Mouse (Mus musculus): ENCODE measurements around the gene Man1b1. TPM values are rescaled to one million over a fixed set of nuclear protein-coding genes. Genes with fewer than 3 reads are reported as not detected.

The Man1b1 gene
- polyA plus RNA-seq (2011; ENCODE audit: insufficient read depth, insufficient read length, low read depth, missing spikeins), result 45.6 and 57.3 TPM in 2 replicates

GRCm38 (mm10) chr2:25332286-25333160 lies at the start of gene Man1b1:
TSS of gene Man1b1 (plus strand) at chr2:25332338.
- Histone ChIP-seq H3K4me3 (ENCODE audit: low read depth, low read length) (peak within 1 kb of the TSS; percentile 90), H3K9me3 (replicated peaks; ENCODE audit: control insufficient read depth, insufficient read depth, low read length, poor library complexity, severe bottlenecking) (no peaks in the 10 kb centered on the region), H3K4me1 (ENCODE audit: control insufficient read depth, insufficient read depth, low read length) (no peaks in the 10 kb centered on the region), H3K27me3 (ENCODE audit: control insufficient read depth, insufficient read depth, low read length, poor library complexity, severe bottlenecking) (no peaks in the 10 kb centered on the region), H3K36me3 (ENCODE audit: control insufficient read depth, insufficient read depth, low read length, poor library complexity, severe bottlenecking) (peaks cover 4% of the 10 kb centered on the region), H3K9ac (ENCODE audit: low read depth, poor library complexity, severe bottlenecking) (peak within 1 kb of the TSS; percentile 61), H3K27ac (ENCODE audit: insufficient read depth, low read length) (peak within 1 kb of the TSS; percentile 35; the same call in 1 of the 2 replicates)
- TF ChIP-seq EP300 (IDR thresholded peaks at IDR 0.05; ENCODE audit: insufficient read depth, low read depth, low read length) (peak; percentile 60; the same call in 1 of the 2 replicates), CTCF (IDR thresholded peaks at IDR 0.05; ENCODE audit: low read depth, low read length) (no peak), POLR2A (IDR thresholded peaks at IDR 0.05; ENCODE audit: insufficient read depth, low read length) (peak; percentile 81)

DNA sequence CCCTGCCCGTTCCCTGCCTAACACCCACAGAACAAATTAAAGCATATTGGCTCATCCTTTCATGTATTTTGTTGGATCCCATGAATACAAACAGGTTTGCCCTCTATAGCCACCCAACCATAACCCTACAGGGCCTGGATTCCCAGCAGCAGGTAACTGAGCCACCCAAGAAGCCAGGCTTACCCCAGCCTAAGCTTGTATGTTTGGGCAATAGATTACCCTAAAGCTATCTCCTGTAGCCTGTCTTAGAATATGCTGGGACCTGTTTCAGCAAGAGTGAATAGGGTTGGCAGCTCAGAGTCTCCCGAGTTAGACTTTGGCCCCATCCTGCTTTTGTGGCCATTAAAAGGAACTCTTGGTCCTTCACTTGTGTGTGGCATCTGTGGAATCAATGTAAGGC lies 46.6 kb upstream of the Man1b1 start:
- Histone ChIP-seq H3K27ac (ENCODE audit: insufficient read depth, low read length) (no peak overlapping the region), H3K36me3 (ENCODE audit: control insufficient read depth, insufficient read depth, low read length, poor library complexity, severe bottlenecking) (peaks cover 3% of the 10 kb centered on the region), H3K4me3 (ENCODE audit: low read depth, low read length) (no peak overlapping the region), H3K9me3 (replicated peaks; ENCODE audit: control insufficient read depth, insufficient read depth, low read length, poor library complexity, severe bottlenecking) (no peaks in the 10 kb centered on the region), H3K27me3 (ENCODE audit: control insufficient read depth, insufficient read depth, low read length, poor library complexity, severe bottlenecking) (no peaks in the 10 kb centered on the region; the same call in 1 of the 2 replicates), H3K9ac (ENCODE audit: low read depth, poor library complexity, severe bottlenecking) (no peak overlapping the region), H3K4me1 (ENCODE audit: control insufficient read depth, insufficient read depth, low read length) (peaks cover 4% of the 10 kb centered on the region)
- no peak for TF ChIP-seq EP300 (IDR thresholded peaks at IDR 0.05; ENCODE audit: insufficient read depth, low read depth, low read length)
- TF ChIP-seq CTCF (IDR thresholded peaks at IDR 0.05; ENCODE audit: low read depth, low read length), result no peak
- TF ChIP-seq POLR2A (IDR thresholded peaks at IDR 0.05; ENCODE audit: insufficient read depth, low read length), result no peak

DNA sequence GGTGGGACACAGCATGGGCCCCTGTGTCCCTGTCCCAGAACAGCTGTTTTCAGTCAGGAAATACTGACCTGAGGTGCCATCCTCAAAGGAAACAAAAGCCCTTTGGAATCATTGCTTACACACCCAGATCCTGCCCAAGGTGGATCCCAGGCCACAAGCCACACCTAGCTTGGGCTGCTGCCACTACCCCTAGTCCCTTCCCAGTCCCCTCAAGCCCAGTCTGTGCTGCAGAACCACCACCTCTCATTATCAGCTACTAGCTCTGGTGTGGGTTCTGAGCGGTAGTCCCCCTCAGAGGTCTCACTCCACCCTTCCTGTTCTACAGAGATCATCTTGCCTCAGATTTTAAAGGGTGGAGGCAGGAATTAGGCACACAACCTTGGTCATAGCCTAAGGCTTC lies 45.8 kb upstream of the Man1b1 start:
- TF ChIP-seq CTCF (IDR thresholded peaks at IDR 0.05; ENCODE audit: low read depth, low read length) (no peak), POLR2A (IDR thresholded peaks at IDR 0.05; ENCODE audit: insufficient read depth, low read length) (no peak), EP300 (IDR thresholded peaks at IDR 0.05; ENCODE audit: insufficient read depth, low read depth, low read length) (no peak)
- Histone ChIP-seq H3K27ac (ENCODE audit: insufficient read depth, low read length) (no peak overlapping the region), H3K9ac (ENCODE audit: low read depth, poor library complexity, severe bottlenecking) (no peak overlapping the region), H3K4me3 (ENCODE audit: low read depth, low read length) (no peak overlapping the region), H3K36me3 (ENCODE audit: control insufficient read depth, insufficient read depth, low read length, poor library complexity, severe bottlenecking) (no peaks in the 10 kb centered on the region; the same call in none of the 2 replicates), H3K9me3 (replicated peaks; ENCODE audit: control insufficient read depth, insufficient read depth, low read length, poor library complexity, severe bottlenecking) (no peaks in the 10 kb centered on the region), H3K4me1 (ENCODE audit: control insufficient read depth, insufficient read depth, low read length) (peaks cover 4% of the 10 kb centered on the region), H3K27me3 (ENCODE audit: control insufficient read depth, insufficient read depth, low read length, poor library complexity, severe bottlenecking) (no peaks in the 10 kb centered on the region; the same call in 1 of the 2 replicates)

- H3K9ac ChIP-seq (ENCODE audit: low read depth, poor library complexity, severe bottlenecking), result no peak overlapping the region
- TF ChIP-seq EP300 (IDR thresholded peaks at IDR 0.05; ENCODE audit: insufficient read depth, low read depth, low read length) (no peak), CTCF (IDR thresholded peaks at IDR 0.05; ENCODE audit: low read depth, low read length) (no peak), POLR2A (IDR thresholded peaks at IDR 0.05; ENCODE audit: insufficient read depth, low read length) (no peak)
Observed at GRCm38 (mm10) chr2:25286837-25287636, 45.1 kb upstream of the Man1b1 start.

GRCm38 (mm10) chr2:25287927-25288649 lies 44.0 kb upstream of the Man1b1 start, which contains the start of gene Tmem210:
TSS of gene Tmem210 (plus strand) at chr2:25288145.
- H3K9ac ChIP-seq (ENCODE audit: low read depth, poor library complexity, severe bottlenecking), result no peak within 1 kb of the TSS
- no peak within 1 kb of the TSS for H3K27ac ChIP-seq (ENCODE audit: insufficient read depth, low read length)
- no peak for TF ChIP-seq EP300 (IDR thresholded peaks at IDR 0.05; ENCODE audit: insufficient read depth, low read depth, low read length)
- TF ChIP-seq CTCF (IDR thresholded peaks at IDR 0.05; ENCODE audit: low read depth, low read length), result no peak
- no peak for TF ChIP-seq POLR2A (IDR thresholded peaks at IDR 0.05; ENCODE audit: insufficient read depth, low read length)
- no peak within 1 kb of the TSS for H3K4me3 ChIP-seq (ENCODE audit: low read depth, low read length)
- peaks cover 4% of the 10 kb centered on the region for H3K4me1 ChIP-seq (ENCODE audit: control insufficient read depth, insufficient read depth, low read length)
- H3K27me3 ChIP-seq (ENCODE audit: control insufficient read depth, insufficient read depth, low read length, poor library complexity, severe bottlenecking), result peaks cover 11% of the 10 kb centered on the region; the same call in 1 of the 2 replicates
- no peaks in the 10 kb centered on the region for H3K9me3 ChIP-seq (replicated peaks; ENCODE audit: control insufficient read depth, insufficient read depth, low read length, poor library complexity, severe bottlenecking)
- no peaks in the 10 kb centered on the region; the same call in none of the 2 replicates for H3K36me3 ChIP-seq (ENCODE audit: control insufficient read depth, insufficient read depth, low read length, poor library complexity, severe bottlenecking)

More at GRCm38 (mm10) chr2:25286837-25287636, 45.1 kb upstream of the Man1b1 start:
- Histone ChIP-seq H3K36me3 (ENCODE audit: control insufficient read depth, insufficient read depth, low read length, poor library complexity, severe bottlenecking) (no peaks in the 10 kb centered on the region; the same call in none of the 2 replicates), H3K4me1 (ENCODE audit: control insufficient read depth, insufficient read depth, low read length) (peaks cover 4% of the 10 kb centered on the region), H3K4me3 (ENCODE audit: low read depth, low read length) (no peak overlapping the region), H3K9me3 (replicated peaks; ENCODE audit: control insufficient read depth, insufficient read depth, low read length, poor library complexity, severe bottlenecking) (no peaks in the 10 kb centered on the region), H3K27me3 (ENCODE audit: control insufficient read depth, insufficient read depth, low read length, poor library complexity, severe bottlenecking) (peaks cover 6% of the 10 kb centered on the region; the same call in 1 of the 2 replicates), H3K27ac (ENCODE audit: insufficient read depth, low read length) (no peak overlapping the region)
